Mouse (Mus musculus): ENCODE measurements at regions not wholly inside any gene's neighbourhood (a gene's known extent, or its start where the extent isn't known, plus 50 kb on each side); places are given as distances from the start of the nearest gene placed in this dataset.

DNA sequence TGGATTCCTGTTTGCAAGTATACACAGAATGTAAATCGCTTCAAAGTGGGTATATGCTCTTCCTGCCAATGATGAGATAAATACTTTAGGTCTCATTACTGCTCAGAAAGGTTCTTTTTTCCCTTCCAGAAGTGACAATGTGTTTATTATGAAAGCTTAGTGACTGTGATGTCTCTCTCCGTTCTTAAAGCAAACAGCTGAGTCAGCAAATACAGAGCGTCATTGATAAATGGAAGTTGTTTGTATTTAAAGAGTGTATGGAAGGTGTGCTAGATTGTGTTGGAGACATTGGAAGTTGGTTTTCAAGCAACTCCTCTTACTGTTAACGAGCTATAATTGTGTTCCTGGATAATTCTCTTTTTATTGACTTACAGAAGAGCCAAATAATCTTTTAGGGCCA, 408.0 kb downstream of the Prr30 start:
- Histone ChIP-seq H3K36me3 (ENCODE audit: insufficient read depth, low read length) (no peaks in the 10 kb centered on the region), H3K27me3 (ENCODE audit: insufficient read depth, low read length) (no peaks in the 10 kb centered on the region), H3K9ac (replicated peaks; ENCODE audit: low read length) (no peak overlapping the region), H3K9me3 (ENCODE audit: low read length) (no peaks in the 10 kb centered on the region), H3K4me2 (replicated peaks; ENCODE audit: low read depth, low read length) (no peak overlapping the region), H3K27ac (ENCODE audit: low read length) (no peak overlapping the region), H3K4me1 (ENCODE audit: insufficient read depth, low read length) (no peaks in the 10 kb centered on the region), H3K4me3 (ENCODE audit: low read length) (no peak overlapping the region)
- WGBS, result 80% methylated on average over 4 of the region's 4 CpGs
- no peak for ATAC-seq (ENCODE audit: low FRiP score, low TSS enrichment)

DNA sequence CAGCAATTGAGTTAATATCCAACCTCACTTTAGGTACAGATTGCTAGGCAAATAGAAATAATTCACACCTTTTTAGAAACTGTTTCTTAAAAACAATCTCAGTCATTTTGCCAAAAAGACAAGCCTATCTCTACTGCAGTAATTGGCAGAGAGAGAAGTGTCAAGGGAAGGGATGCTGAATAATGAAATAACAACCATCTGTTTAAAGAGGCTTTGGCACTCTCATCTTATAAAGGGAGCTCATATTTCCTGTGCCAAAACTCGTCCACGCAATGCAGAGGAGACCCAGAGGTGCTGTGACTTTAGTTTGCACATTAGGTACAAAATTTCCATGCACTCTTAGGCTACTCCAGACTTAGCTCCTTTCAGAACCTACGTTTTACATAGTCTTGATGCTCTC, 418.2 kb downstream of the Prr30 start:
- WGBS, result 75% methylated on average over 3 of the region's 3 CpGs
- no peak for ATAC-seq (ENCODE audit: low FRiP score, low TSS enrichment)

DNA sequence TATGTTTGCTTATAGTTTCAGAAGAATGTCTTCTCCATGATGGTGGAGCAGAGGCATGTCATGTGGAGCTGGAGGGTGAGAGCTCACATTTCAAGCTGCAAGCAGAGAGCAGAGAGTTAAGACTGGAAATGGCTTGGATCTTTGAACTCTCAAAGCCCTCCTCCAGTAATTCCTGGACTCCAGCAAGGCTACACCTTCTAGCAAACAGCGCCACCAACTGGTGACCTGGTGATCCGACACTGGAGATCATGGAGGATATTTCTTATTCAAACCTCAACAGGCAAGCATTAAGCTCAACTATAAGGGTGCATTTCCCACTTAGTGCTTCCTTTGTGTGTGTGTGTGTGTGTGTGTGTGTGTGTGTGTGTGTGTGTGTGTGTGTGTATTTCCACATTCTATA, 446.2 kb downstream of the Prr30 start:
- 43% methylated on average over 2 of the region's 2 CpGs for WGBS
- no peak for ATAC-seq (ENCODE audit: low FRiP score, low TSS enrichment)
- Histone ChIP-seq H3K36me3 (ENCODE audit: insufficient read depth, low read length) (no peaks in the 10 kb centered on the region), H3K4me3 (ENCODE audit: low read length) (no peak overlapping the region), H3K27me3 (ENCODE audit: insufficient read depth, low read length) (no peaks in the 10 kb centered on the region), H3K9ac (replicated peaks; ENCODE audit: low read length) (no peak overlapping the region), H3K4me1 (ENCODE audit: insufficient read depth, low read length) (peaks cover 12% of the 10 kb centered on the region; the same call in 1 of the 2 replicates), H3K27ac (ENCODE audit: low read length) (no peak overlapping the region), H3K4me2 (replicated peaks; ENCODE audit: low read depth, low read length) (no peak overlapping the region), H3K9me3 (ENCODE audit: low read length) (no peaks in the 10 kb centered on the region)

More for the DNA sequence above, 418.2 kb downstream of the Prr30 start:
- H3K4me1 ChIP-seq (ENCODE audit: insufficient read depth, low read length), result no peaks in the 10 kb centered on the region
- H3K27me3 ChIP-seq (ENCODE audit: insufficient read depth, low read length), result no peaks in the 10 kb centered on the region
- H3K9ac ChIP-seq (replicated peaks; ENCODE audit: low read length), result no peak overlapping the region
- H3K27ac ChIP-seq (ENCODE audit: low read length), result no peak overlapping the region
- H3K4me2 ChIP-seq (replicated peaks; ENCODE audit: low read depth, low read length), result no peak overlapping the region
- H3K9me3 ChIP-seq (ENCODE audit: low read length), result no peaks in the 10 kb centered on the region
- no peak overlapping the region for H3K4me3 ChIP-seq (ENCODE audit: low read length)
- H3K36me3 ChIP-seq (ENCODE audit: insufficient read depth, low read length), result no peaks in the 10 kb centered on the region

DNA sequence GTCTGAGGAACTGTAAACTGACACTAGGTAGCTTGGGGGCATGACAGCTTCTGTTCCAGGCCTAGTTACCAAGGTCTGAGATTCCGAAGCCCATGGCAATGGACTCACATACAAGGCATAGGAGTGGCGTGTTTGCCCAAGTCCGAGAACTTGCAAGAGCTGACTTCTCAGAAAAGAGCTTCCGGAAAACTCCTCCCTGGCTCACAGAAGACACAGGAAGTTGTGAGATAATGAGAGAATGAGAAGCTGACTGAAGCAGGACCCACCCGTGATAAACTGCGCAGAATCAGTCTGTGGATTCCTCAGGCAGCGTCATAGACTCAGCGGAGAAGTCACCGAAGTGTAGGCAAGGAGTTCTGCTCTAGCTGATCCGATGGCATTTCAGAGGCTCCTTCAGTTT, 447.4 kb downstream of the Prr30 start:
- Histone ChIP-seq H3K4me1 (ENCODE audit: insufficient read depth, low read length) (peaks cover 12% of the 10 kb centered on the region; the same call in 1 of the 2 replicates), H3K4me3 (ENCODE audit: low read length) (no peak overlapping the region), H3K9ac (replicated peaks; ENCODE audit: low read length) (no peak overlapping the region), H3K36me3 (ENCODE audit: insufficient read depth, low read length) (no peaks in the 10 kb centered on the region), H3K4me2 (replicated peaks; ENCODE audit: low read depth, low read length) (no peak overlapping the region), H3K27ac (ENCODE audit: low read length) (no peak overlapping the region), H3K27me3 (ENCODE audit: insufficient read depth, low read length) (no peaks in the 10 kb centered on the region), H3K9me3 (ENCODE audit: low read length) (no peaks in the 10 kb centered on the region)
- WGBS, result 85% methylated on average over 10 of the region's 10 CpGs
- ATAC-seq (ENCODE audit: low FRiP score, low TSS enrichment), result no peak

DNA sequence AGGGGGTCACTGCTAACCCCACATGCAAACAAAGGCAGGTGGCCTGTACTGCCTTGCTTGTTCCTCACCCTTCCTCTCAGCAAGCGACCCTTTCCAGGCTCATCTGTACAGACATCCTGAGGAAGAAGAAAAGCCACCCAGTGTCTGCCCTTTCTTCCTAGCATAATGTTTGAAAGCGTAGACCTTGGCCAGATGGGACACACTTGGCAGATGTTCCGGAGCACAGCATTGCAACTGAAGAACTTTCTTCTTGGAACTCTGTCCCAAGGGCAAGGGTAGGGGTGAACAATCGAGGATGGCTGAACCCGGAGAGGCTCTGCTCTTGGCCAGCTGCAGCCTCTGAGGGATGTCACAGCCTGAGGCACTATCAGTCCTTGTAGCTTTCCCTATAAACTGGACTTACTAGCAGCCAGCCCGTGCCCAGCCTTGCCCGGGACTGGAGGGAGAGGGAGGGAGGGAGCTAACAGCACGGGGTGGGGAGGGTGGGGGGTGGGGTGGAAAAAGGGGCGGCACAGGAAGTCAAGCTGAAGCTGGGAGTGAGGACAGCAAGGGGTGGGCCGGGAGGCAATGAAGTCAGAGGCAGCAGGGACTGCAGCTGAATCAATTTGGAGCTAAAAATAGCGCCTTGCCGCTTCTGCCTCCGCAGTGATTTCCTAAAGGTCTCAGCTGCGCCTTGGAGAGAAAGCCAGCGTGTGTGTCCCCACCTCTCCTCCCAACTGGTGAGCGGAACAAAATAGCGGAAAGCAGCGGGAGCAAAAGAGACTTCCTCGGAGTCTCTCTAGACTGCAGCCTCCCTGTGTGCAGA, 450.2 kb downstream of the Prr30 start:
- Histone ChIP-seq H3K36me3 (ENCODE audit: insufficient read depth, low read length) (no peaks in the 10 kb centered on the region), H3K4me1 (ENCODE audit: insufficient read depth, low read length) (peaks cover 12% of the 10 kb centered on the region; the same call in 1 of the 2 replicates), H3K4me3 (ENCODE audit: low read length) (peak overlapping the region; percentile 51), H3K27ac (ENCODE audit: low read length) (peak overlapping the region; percentile 78), H3K9ac (replicated peaks; ENCODE audit: low read length) (peak overlapping the region; percentile 70), H3K27me3 (ENCODE audit: insufficient read depth, low read length) (no peaks in the 10 kb centered on the region), H3K4me2 (replicated peaks; ENCODE audit: low read depth, low read length) (peak overlapping the region; percentile 76), H3K9me3 (ENCODE audit: low read length) (no peaks in the 10 kb centered on the region)
- WGBS, result 8% methylated on average over 19 of the region's 19 CpGs
- ATAC-seq (ENCODE audit: low FRiP score, low TSS enrichment), result peak; percentile 98

DNA sequence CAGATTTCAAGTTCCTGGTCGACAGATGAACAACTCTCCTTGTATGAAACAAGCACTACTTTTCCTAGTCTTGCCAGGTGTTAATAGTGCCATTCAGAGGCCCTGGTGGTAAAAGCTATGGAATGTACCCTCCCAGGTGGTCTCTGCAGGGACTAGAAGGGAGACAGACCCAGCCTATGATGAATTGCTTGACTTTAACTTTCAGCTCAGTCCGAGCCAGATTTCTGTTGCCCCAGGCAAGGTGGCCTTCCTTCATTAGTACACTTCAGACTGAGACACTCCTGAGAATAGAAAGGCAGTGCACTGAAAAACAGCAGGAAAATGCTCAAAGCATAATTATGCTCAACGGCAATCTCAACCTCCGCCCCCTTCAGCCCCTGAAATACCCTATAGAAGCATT, 450.8 kb upstream of the Klf12 start:
- H3K9me3 ChIP-seq (ENCODE audit: low read length), result no peaks in the 10 kb centered on the region
- H3K4me1 ChIP-seq (ENCODE audit: insufficient read depth, low read length), result no peaks in the 10 kb centered on the region
- H3K4me3 ChIP-seq (ENCODE audit: low read length), result no peak overlapping the region
- no peak overlapping the region for H3K27ac ChIP-seq (ENCODE audit: low read length)
- no peak overlapping the region for H3K9ac ChIP-seq (replicated peaks; ENCODE audit: low read length)
- ATAC-seq (ENCODE audit: low FRiP score, low TSS enrichment), result no peak
- no peaks in the 10 kb centered on the region for H3K27me3 ChIP-seq (ENCODE audit: insufficient read depth, low read length)
- no peak overlapping the region for H3K4me2 ChIP-seq (replicated peaks; ENCODE audit: low read depth, low read length)
- WGBS, result 72% methylated on average over 4 of the region's 4 CpGs
- H3K36me3 ChIP-seq (ENCODE audit: insufficient read depth, low read length), result no peaks in the 10 kb centered on the region

DNA sequence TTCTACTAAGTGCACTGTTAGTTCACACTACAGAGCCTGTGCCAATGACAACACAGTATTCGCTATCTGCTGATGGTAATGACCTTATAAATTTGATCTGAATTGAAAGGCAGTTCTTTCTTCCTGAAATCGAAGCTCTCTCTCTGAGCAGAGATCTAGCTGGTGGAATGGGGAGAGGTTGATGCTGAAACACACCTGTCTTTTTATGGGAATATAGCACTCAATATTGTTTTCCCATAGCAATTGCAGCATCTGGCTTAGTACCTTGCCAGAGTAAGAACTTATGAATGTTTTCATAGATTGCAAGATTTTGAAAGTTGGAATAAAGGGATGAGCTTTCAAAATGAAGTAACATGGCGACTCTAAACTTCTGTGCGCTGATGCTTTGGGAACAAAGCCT, 444.0 kb upstream of the Klf12 start:
- no peak overlapping the region for H3K4me2 ChIP-seq (replicated peaks; ENCODE audit: low read depth, low read length)
- H3K27me3 ChIP-seq (ENCODE audit: insufficient read depth, low read length), result no peaks in the 10 kb centered on the region
- no peaks in the 10 kb centered on the region for H3K9me3 ChIP-seq (ENCODE audit: low read length)
- no peaks in the 10 kb centered on the region for H3K36me3 ChIP-seq (ENCODE audit: insufficient read depth, low read length)
- ATAC-seq (ENCODE audit: low FRiP score, low TSS enrichment), result no peak
- no peak overlapping the region for H3K27ac ChIP-seq (ENCODE audit: low read length)
- no peak overlapping the region for H3K4me3 ChIP-seq (ENCODE audit: low read length)
- no peak overlapping the region for H3K9ac ChIP-seq (replicated peaks; ENCODE audit: low read length)
- WGBS, result 67% methylated on average over 4 of the region's 4 CpGs
- H3K4me1 ChIP-seq (ENCODE audit: insufficient read depth, low read length), result no peaks in the 10 kb centered on the region

DNA sequence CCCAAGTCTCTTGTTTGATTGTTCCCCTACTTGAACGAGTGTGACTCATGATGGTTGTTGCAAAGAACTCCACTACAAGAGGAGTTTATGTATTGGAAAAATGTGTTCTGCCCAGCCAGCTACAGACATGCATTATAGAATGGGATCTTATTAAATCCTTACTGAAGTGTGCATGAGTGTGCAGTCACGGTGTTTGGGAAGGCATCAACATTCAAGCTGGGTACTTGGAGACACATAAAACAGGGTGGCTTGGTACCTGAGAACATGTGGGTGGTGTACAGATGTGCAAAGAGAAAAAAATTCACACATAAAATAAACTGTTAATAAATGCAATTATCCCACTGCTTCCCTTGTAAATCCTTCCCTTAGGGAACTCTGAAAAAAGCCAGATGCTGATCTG, 443.2 kb upstream of the Klf12 start:
- H3K4me1 ChIP-seq (ENCODE audit: insufficient read depth, low read length), result no peaks in the 10 kb centered on the region
- H3K36me3 ChIP-seq (ENCODE audit: insufficient read depth, low read length), result no peaks in the 10 kb centered on the region
- H3K4me2 ChIP-seq (replicated peaks; ENCODE audit: low read depth, low read length), result no peak overlapping the region
- no peak overlapping the region for H3K9ac ChIP-seq (replicated peaks; ENCODE audit: low read length)
- 76% methylated on average over 2 of the region's 2 CpGs for WGBS
- no peak overlapping the region for H3K4me3 ChIP-seq (ENCODE audit: low read length)
- no peak overlapping the region for H3K27ac ChIP-seq (ENCODE audit: low read length)
- ATAC-seq (ENCODE audit: low FRiP score, low TSS enrichment), result no peak
- no peaks in the 10 kb centered on the region for H3K27me3 ChIP-seq (ENCODE audit: insufficient read depth, low read length)
- no peaks in the 10 kb centered on the region for H3K9me3 ChIP-seq (ENCODE audit: low read length)

DNA sequence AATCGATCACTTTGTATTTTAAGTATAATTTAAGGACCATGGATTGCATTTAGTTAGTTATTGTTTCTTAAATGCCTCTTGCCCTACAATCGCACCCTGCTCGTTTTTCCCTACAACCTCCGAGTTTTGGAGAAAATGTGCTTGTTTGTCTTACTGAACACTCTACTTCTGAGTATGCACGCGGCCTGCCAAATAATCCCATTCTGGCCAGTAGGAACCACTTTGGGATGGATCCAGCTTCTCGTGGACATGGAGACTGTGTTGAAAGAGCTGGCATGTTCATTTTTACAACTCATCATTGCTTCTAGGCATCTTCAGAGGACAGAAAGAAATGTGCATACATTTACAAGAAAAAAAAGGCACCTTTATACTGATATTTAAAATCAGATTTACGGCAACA, 440.5 kb upstream of the Klf12 start:
- 70% methylated on average over 8 of the region's 8 CpGs for WGBS
- no peak overlapping the region for H3K4me2 ChIP-seq (replicated peaks; ENCODE audit: low read depth, low read length)
- no peak for ATAC-seq (ENCODE audit: low FRiP score, low TSS enrichment)
- H3K27ac ChIP-seq (ENCODE audit: low read length), result no peak overlapping the region
- no peaks in the 10 kb centered on the region for H3K36me3 ChIP-seq (ENCODE audit: insufficient read depth, low read length)
- no peaks in the 10 kb centered on the region for H3K9me3 ChIP-seq (ENCODE audit: low read length)
- H3K27me3 ChIP-seq (ENCODE audit: insufficient read depth, low read length), result no peaks in the 10 kb centered on the region
- H3K9ac ChIP-seq (replicated peaks; ENCODE audit: low read length), result no peak overlapping the region
- H3K4me1 ChIP-seq (ENCODE audit: insufficient read depth, low read length), result no peaks in the 10 kb centered on the region
- H3K4me3 ChIP-seq (ENCODE audit: low read length), result no peak overlapping the region

DNA sequence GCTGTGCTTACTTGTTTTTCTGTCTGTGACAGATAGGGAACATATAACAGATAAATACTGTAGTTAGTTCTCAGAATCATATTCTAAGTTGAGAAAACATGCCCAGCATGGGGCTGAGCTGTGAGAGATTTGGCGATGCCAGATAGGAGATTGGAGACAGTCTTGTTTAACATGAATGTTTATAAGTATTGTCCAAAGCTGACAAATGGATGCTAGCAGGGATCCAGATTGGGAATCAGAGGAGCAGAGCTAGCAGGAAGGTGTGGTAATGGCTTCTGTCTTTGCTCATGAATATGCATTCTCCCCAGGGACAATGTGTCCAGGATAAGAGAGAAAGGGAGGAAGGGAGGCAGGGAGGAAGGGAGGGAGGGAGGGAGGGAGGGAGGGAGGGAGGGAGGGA, 436.2 kb upstream of the Klf12 start:
- Histone ChIP-seq H3K4me3 (ENCODE audit: low read length) (no peak overlapping the region), H3K4me1 (ENCODE audit: insufficient read depth, low read length) (no peaks in the 10 kb centered on the region), H3K9ac (replicated peaks; ENCODE audit: low read length) (no peak overlapping the region), H3K36me3 (ENCODE audit: insufficient read depth, low read length) (no peaks in the 10 kb centered on the region), H3K9me3 (ENCODE audit: low read length) (0 out of 2 replicates have a peak, but pooled peaks cover 3% of the 10 kb centered on the region), H3K27me3 (ENCODE audit: insufficient read depth, low read length) (no peaks in the 10 kb centered on the region), H3K4me2 (replicated peaks; ENCODE audit: low read depth, low read length) (no peak overlapping the region), H3K27ac (ENCODE audit: low read length) (no peak overlapping the region)
- 74% methylated on average over 1 of the region's 1 CpGs for WGBS
- no peak for ATAC-seq (ENCODE audit: low FRiP score, low TSS enrichment)
